Mouse (Mus musculus) CD4-positive, CD25-positive, alpha-beta regulatory T cell, adult 4 months (primary cell): ENCODE results near the gene Pthlh. TPM values are rescaled to one million over a fixed set of nuclear protein-coding genes. Genes with fewer than 3 reads are reported as not detected.

Experiments
- polyA plus RNA-seq, 2 experiments: library from polyadenylated mRNA; unstranded; fragments of 100-300 nt; shearing (Covaris generic); gene quantifications; one replicate each; pipeline ENCODE4 v1.2.1; 2017

Pthlh gene
- polyA plus RNA-seq, 2 experiments from 2014 or later, result not detected

Other genes starting within 250 kb of the Pthlh start
- under 1 TPM; 0.49 to 0.90 TPM for gene Rep15, start 231.6 kb downstream of the Pthlh start, polyA plus RNA-seq
- gene Mrps35, start 221.4 kb downstream of the Pthlh start, polyA plus RNA-seq, result 10 to 100 TPM; 70.2 to 75.6 TPM
- 1 to 10 TPM; 1.4 to 1.6 TPM for gene Mansc4, start 177.2 kb downstream of the Pthlh start, polyA plus RNA-seq
- gene Klhl42, start 172.8 kb downstream of the Pthlh start, polyA plus RNA-seq, result 1 to 10 TPM; 4.2 to 4.6 TPM
- 10 to 100 TPM; 10.6 to 14.5 TPM for gene Ccdc91, start 211.6 kb upstream of the Pthlh start, polyA plus RNA-seq